Mouse (Mus musculus) thymus, adult 2 months (tissue): ENCODE data around the gene Exoc2.

Source experiments
- CTCF ChIP-seq: fragments of 200-500 bp; IDR thresholded peaks from 2 replicates; pipeline ENCODE4 v1.5.1; 2012; ENCODE audit warnings: mild to moderate bottlenecking, control low read depth, low read length, moderate library complexity, borderline replicate concordance; ENCODE audit not compliant: control insufficient read depth, poor library complexity, insufficient read depth; ENCODE audit errors: extremely low read depth
- POLR2A ChIP-seq: fragments of 200-500 bp; IDR thresholded peaks from 2 replicates; pipeline ENCODE4 v1.6.1; 2012; ENCODE audit warnings: mild to moderate bottlenecking, low read length, control low read depth, moderate library complexity; ENCODE audit not compliant: control insufficient read depth, poor library complexity, insufficient read depth; ENCODE audit errors: extremely low read depth

GRCm38 (mm10) chr13:30846506-30846905 lies 127.4 kb downstream of the Exoc2 start:
- TF ChIP-seq CTCF (no peak), POLR2A (no peak)
